Mouse (Mus musculus) spleen, adult 10 weeks (tissue): ENCODE measurements around the gene Vmn2r46. TPM values are rescaled to one million over a fixed set of nuclear protein-coding genes. Genes with fewer than 3 reads are reported as not detected.

Experiments used
- polyA plus RNA-seq: library from polyadenylated mRNA; stranded (reverse); fragments of 350-450 nt; fragmentation: Illumina TruSeq; extraction: RNeasy Lipid Tissue Mini Kit (QIAGEN cat#74804); gene quantifications from one replicate; pipeline ENCODE4 v1.2.3, GENCODE M21; 2015; ENCODE audit warnings: low replicate concordance; ENCODE audit not compliant: insufficient read depth

Vmn2r46 gene
- polyA plus RNA-seq: not detected

DNA sequence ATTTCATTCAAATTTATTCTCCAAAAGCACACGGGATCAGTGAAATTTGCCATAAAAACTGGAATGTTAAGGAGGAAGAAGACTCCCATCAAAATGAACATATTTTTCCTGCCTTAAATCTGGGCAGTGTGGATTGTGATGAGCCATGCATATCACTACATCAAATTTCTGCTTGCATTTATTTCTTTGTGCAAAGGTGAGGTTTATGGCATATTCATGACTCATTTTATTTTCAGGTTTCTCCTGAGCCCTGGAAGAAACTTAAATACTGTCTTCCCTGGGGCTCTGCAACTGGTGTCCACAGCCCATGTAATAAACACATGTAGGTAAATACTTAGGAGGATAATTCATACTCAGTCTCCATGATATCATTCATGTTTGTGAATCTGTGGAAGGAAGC, at the start of gene Vmn2r46:
TSS of gene Vmn2r46 (minus strand) at position 101 of the 400 bp plus-strand sequence.

Other genes with a start within 250 kb of the Vmn2r46 start
- gene Vmn2r47, start 70.8 kb upstream of the Vmn2r46 start, polyA plus RNA-seq: not detected
- gene Vmn2r48, start 183.0 kb upstream of the Vmn2r46 start, polyA plus RNA-seq: not detected
- not detected for gene Vmn2r49, start 221.7 kb upstream of the Vmn2r46 start, polyA plus RNA-seq